Mouse (Mus musculus): ENCODE measurements at regions not wholly inside any gene's neighbourhood (a gene's known extent, or its start where the extent isn't known, plus 50 kb on each side); places are given as distances from the start of the nearest gene placed in this dataset.

DNA sequence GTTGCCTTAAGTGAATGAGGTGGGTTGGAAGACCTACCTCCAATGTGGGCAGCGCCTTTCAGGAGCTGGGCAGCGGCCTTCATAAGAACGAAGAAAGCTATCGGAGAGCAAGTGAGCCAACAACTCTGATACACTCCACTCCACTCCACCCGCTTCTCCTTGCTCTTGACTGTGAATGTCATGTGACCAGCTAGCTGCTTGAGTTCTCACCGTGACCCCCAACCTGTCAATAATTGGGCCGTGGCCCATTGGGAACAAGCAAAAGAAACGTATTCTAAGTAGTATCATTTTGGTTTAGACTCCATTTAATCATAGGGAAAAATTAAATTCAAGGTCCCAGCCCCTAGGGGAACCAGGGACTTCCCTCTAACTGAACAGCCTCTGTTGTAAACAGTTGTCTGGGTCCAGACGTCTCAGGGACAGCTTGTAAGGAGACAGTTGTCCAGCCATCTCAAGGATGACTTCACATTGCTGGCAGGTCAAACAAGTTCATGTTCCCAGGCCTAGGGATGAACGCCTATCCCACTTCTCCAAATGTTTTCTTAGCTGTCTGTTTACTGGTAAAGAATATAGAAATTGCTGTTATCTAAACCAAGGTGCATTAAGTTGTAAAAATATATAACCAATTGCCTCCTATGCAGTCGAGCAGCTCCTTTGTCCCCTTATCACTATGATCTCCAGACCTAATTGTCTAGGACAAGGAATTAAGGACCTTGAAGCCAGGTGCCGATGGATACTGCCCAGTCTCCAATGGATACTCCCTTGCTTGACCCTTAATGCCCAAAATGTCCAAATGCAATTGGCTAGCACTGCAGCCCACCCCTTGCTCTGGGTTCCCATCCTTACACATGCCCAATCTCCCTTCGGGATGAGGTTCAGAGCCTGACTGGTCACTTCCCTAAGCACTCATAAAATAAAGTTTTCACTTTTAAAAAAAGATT is 67.1 kb upstream of the Cpm start:
- no peaks in the 10 kb centered on the region for H3K79me2 ChIP-seq (ENCODE audit: inconsistent target)
- H3K36me3 ChIP-seq (ENCODE audit: inconsistent target) = no peaks in the 10 kb centered on the region
- H3K27ac ChIP-seq = no peak overlapping the region
- WGBS (ENCODE audit: missing documents) = 85% methylated on average over 13 of the region's 13 CpGs
- H3K4me3 ChIP-seq (ENCODE audit: inconsistent target) = no peak overlapping the region

DNA sequence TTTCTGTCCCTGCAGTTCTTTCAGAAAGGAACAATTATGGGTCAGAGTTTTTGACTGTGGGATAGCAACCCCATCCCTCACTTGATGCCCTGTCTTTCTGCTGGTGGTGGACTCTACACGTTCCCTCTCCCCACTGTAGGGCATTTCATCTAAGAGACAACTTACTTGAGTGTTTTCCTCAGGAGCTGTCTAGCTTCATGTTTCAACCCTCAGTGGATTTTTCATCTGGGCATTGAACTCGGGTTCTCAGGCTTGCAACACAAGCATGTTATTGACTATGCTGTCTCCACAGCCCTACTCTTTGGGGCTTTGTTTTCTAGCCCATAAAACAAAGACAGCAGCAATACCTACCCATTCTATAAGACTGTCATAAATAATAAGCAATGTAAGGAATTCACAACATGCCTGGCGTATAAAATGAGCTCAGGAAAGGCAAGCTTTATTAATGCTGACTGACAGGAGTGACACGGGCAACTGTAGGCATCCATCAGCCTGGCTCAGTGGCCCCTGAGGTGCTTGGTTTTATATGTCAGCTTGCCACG is 68.0 kb upstream of the Cpm start:
- no peak overlapping the region for H3K4me3 ChIP-seq (ENCODE audit: inconsistent target)
- no peak overlapping the region for H3K27ac ChIP-seq
- no peaks in the 10 kb centered on the region for H3K79me2 ChIP-seq (ENCODE audit: inconsistent target)
- no peaks in the 10 kb centered on the region for H3K36me3 ChIP-seq (ENCODE audit: inconsistent target)
- 87% methylated on average over 5 of the region's 5 CpGs for WGBS (ENCODE audit: missing documents)

DNA sequence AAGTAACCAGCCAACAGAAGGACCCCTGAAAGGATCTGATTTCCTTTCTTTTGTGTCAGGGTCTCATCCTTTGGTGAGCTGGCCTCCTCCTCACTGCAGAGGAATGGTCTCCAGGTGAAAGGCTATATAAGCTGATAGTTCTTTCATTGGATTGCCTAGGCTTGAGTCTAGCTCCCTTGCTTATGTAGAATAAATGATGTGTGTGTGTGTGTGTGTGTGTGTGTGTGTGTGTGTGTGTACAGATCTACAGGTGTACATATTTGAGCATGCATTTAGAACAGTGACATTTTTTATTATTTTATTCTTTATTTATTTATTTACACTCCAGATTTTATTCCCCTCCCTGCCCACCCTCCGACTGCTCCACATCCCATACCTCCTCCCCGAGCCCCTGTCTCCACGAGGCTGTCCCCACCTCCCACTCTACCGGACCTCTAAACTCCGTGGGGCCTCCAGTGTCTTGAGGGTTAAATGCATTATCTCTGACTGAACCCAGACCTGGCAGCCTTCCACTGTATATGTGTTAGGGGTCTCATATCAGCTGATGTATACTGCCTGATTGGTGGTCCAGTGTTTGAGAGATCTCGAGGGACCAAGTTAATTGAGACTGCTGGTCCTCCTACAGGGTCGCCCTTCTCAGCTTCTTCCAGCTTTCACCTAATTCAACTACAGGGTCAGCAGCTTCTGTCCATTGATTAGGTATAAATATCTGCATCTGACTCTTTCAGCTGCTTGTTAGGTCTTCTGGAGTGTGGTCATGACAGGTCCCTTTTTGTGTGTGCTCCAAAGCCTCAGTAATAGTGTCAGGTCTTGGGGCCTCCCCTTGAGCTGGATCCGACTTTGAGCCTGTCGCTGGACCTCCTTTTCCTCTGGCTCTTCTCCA is 68.7 kb upstream of the Cpm start:
- Histone ChIP-seq H3K4me3 (ENCODE audit: inconsistent target) (no peak overlapping the region), H3K36me3 (ENCODE audit: inconsistent target) (no peaks in the 10 kb centered on the region), H3K79me2 (ENCODE audit: inconsistent target) (no peaks in the 10 kb centered on the region), H3K27ac (no peak overlapping the region)
- 95% methylated on average over 7 of the region's 9 CpGs for WGBS (ENCODE audit: missing documents)

DNA sequence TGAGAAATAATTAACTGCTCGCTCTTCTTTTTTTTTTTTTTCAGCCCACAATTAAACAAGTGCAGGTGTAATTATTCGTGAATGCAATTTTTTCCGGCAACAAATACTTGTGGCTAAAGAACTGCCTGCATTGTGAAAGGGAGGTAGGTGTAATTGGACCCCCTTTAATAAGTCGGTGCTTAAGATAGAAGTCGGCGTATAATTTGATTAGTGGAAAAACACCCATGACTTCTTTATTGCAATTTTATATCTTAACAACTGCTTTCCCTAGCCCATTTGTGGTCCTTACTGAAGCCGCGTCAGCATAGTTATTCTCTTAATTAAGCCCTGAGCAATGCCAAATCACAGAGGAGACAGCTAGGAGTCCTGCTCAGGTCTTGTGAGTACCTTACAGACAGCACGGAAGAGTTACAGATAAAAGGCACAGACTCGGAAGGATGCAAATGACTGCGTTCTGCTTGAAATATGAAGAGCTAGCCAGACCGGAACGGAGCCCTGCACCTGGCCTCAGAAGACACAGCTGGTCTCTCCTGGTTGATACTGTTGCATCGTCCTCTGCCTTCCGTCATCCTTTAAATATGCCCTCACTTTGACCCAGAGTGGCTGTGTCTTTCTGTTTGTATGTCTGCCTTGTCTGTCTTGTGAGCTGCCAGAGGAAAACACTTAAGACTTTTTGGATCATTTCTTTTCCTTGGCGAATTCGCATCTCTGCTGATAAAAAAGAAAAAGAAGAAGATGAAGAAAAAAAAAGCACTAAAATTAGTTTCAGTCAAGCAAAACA is 69.5 kb upstream of the Cpm start:
- no peaks in the 10 kb centered on the region for H3K79me2 ChIP-seq (ENCODE audit: inconsistent target)
- H3K27ac ChIP-seq = no peak overlapping the region
- 94% methylated on average over 17 of the region's 17 CpGs for WGBS (ENCODE audit: missing documents)
- H3K4me3 ChIP-seq (ENCODE audit: inconsistent target) = no peak overlapping the region
- H3K36me3 ChIP-seq (ENCODE audit: inconsistent target) = no peaks in the 10 kb centered on the region

DNA sequence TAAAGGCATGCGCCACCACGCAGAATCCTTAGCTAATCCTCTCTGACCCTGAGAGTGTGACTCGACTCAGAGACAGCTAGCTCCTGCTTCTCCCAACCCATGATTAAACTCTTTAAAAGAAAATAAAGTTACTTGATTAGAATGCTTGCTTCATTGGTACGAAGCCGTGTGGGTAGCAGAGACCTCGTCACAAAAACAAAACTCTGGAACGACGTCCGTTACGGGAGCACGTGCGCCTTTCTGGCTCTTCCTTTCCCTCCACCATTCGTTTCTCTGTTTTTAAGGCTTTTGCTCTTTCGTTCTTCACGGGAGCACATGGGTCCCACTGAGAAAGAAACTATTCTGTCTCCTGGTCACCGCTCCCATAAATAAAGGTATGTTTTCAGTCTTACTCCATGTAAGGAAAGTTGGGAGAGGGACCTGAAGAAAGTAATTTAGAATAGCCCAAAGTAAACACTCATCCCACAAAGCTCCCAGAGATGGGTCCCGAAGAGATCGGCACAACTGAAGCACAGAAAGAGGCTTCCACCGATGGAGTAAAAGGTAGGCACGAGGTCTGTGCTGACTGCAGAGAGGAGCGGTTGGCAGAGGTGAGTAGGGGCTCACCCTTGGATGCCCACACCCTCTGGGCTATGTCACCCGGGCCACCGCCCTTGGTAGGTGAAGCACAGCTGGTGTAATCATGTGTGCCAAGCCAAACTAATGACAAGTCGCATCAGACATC is 70.2 kb upstream of the Cpm start:
- Histone ChIP-seq H3K36me3 (ENCODE audit: inconsistent target) (no peaks in the 10 kb centered on the region), H3K4me3 (ENCODE audit: inconsistent target) (no peak overlapping the region), H3K79me2 (ENCODE audit: inconsistent target) (no peaks in the 10 kb centered on the region), H3K27ac (no peak overlapping the region)
- WGBS (ENCODE audit: missing documents) = 96% methylated on average over 23 of the region's 24 CpGs

DNA sequence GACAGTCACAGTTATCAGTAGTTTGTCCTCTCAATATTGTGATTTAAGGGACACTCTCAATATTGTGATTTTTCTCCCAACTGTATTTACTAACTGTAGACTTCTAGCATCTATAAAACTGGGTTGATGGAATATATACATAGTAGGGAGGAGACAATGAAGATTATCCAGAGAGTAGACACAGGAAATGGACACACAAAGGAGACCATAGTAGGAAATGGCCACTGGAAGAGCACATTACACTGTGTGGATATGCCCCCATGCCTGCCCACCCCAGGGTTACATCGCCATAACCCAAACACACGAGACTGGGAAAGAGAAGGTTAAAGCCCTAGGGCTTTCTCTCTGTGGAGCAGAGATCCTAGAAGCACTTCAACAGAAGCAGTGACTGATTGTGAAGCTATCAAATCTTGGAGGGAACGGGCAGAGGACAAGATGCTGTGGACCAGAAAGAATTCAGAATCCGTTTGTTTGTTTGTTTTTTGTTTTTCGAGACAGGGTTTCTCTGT is 71.0 kb upstream of the Cpm start:
- no peak overlapping the region for H3K27ac ChIP-seq
- H3K36me3 ChIP-seq (ENCODE audit: inconsistent target) = no peaks in the 10 kb centered on the region
- WGBS (ENCODE audit: missing documents) = 86% methylated on average over 5 of the region's 5 CpGs
- no peak overlapping the region for H3K4me3 ChIP-seq (ENCODE audit: inconsistent target)
- no peaks in the 10 kb centered on the region for H3K79me2 ChIP-seq (ENCODE audit: inconsistent target)

DNA sequence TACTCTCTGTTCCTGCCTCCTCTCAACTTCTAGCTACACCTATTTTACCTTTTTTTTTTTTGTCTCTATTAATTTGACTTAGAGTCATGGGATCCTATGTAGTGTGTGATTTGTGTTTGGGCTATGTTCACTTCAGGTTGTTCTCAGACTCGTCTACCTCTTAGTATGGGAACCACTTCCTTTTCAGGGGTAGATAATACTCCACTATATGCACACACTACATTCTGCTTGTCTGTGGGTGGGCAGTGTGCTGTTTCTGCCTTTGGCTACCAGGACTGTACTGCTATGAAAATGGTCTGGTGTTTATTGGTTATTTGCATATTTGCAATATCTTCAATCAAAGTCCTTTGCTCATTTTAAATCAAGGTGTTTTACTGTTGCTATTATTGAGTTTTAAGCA is 71.6 kb upstream of the Cpm start:
- Histone ChIP-seq H3K36me3 (ENCODE audit: inconsistent target) (no peaks in the 10 kb centered on the region), H3K4me3 (ENCODE audit: inconsistent target) (no peak overlapping the region), H3K79me2 (ENCODE audit: inconsistent target) (no peaks in the 10 kb centered on the region), H3K27ac (no peak overlapping the region)
- WGBS (ENCODE audit: missing documents) = 100% methylated on average over 1 of the region's 1 CpGs

DNA sequence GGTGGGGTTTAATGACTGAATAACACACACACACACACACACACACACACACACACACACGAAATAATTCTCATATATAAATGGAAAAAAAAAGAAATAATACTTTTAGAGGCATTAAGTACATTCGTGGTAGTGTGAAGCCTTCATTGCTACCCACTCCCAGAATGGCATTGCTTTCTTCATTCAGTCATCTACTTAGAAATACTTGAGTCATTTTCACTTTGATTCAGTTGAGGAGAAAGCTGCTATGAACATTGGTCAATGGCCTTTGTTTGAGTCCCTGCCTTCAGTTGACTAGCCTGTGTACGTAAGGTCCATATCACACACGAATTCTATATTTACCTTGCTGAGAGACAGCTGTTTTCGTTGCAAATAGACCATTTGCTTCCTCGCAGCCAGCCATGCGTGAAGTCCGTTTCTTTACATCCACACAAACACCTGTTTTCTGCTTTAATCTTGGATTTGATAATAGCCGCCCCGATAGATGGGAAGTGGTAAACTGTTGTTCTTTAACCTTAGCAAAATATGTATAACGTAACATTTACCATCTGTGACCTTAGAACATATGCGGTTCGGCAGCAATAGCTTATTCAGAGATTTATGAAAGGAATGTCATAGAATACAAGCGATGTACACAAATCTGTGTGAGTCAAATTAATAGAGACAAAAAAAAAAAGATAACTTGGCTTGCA is 72.3 kb upstream of the Cpm start:
- Histone ChIP-seq H3K79me2 (ENCODE audit: inconsistent target) (no peaks in the 10 kb centered on the region), H3K4me3 (ENCODE audit: inconsistent target) (no peak overlapping the region), H3K36me3 (ENCODE audit: inconsistent target) (no peaks in the 10 kb centered on the region), H3K27ac (no peak overlapping the region)
- WGBS (ENCODE audit: missing documents) = 85% methylated on average over 14 of the region's 14 CpGs

DNA sequence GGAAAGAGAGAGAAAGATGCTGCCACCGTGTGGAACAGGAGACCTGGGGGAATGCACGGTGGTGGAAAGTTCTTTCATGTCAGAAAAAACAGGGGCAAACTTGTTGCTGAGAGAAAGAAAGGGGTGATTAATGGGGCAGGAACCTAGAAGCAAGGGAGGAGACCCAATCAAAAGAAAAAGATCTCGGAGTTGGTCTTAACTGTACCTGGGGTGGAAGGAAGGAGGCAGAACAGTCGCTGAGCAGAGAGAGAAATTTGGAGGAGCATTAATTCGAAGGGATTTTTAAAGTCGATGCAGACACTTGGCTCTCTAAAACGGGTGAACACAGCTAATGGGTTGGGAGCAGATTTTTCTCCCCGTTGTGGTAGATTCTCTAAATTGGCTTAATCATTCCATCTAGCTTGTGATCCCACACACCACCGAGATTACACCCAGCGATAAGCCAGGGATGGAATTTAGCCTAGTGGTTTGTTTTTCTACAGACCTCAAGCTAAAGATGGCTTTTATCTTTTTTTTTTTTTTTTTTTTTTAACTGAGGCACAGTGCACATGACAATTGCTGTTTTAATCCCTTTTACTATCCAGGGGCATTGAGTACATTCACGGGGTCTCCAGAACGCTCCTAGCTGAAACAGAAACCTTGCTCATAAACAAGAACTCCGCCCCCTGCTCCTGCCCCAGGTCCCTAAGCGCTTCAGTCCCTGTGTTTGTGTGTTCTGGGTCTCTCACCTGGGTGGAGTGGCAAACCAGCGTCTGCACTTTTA is 73.1 kb upstream of the Cpm start:
- Histone ChIP-seq H3K36me3 (ENCODE audit: inconsistent target) (no peaks in the 10 kb centered on the region), H3K4me3 (ENCODE audit: inconsistent target) (no peak overlapping the region), H3K79me2 (ENCODE audit: inconsistent target) (no peaks in the 10 kb centered on the region), H3K27ac (no peak overlapping the region)
- 51% methylated on average over 15 of the region's 15 CpGs for WGBS (ENCODE audit: missing documents)

DNA sequence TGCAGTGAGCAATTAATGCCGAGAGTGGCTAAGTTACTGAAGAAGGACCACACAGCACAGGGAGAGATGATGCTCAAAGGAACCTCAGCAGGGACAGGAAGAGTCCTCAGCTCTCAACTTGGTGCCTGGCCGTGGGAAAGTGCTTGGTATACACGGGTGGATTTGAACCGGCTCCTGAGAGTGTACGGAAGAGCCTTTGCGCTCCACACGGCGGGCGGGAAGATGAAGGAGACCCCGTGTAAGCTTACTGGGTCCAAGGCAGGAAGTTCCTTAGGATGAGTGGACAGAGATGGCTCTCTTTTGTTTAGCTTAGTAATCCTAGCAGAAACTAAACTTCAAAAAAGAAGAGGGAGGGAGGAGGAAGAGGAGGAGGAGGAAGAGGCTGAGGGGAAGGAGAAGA is 73.8 kb upstream of the Cpm start:
- 88% methylated on average over 10 of the region's 10 CpGs for WGBS (ENCODE audit: missing documents)
- Histone ChIP-seq H3K36me3 (ENCODE audit: inconsistent target) (no peaks in the 10 kb centered on the region), H3K79me2 (ENCODE audit: inconsistent target) (no peaks in the 10 kb centered on the region), H3K27ac (no peak overlapping the region), H3K4me3 (ENCODE audit: inconsistent target) (no peak overlapping the region)

DNA sequence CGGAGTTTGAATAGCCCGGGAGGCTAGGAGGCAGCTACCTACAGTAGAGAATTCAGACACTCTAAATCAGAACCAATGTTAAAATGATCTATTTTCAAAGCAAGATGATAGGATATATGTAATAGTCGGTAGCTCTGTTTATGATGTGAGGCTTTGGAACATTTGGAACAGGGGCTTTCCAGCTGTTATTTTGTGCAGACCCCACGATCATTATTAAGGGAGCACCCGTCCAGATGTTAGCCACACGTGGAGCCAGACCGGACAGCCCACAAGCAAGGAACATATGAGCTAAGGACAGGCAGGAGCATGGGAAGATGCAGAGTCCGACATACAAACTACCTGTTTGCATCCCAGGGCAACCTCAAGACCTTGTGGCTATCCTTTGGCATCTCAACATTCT is 74.3 kb upstream of the Cpm start:
- 94% methylated on average over 8 of the region's 8 CpGs for WGBS (ENCODE audit: missing documents)
- Histone ChIP-seq H3K36me3 (ENCODE audit: inconsistent target) (no peaks in the 10 kb centered on the region), H3K4me3 (ENCODE audit: inconsistent target) (no peak overlapping the region), H3K79me2 (ENCODE audit: inconsistent target) (no peaks in the 10 kb centered on the region), H3K27ac (no peak overlapping the region)

DNA sequence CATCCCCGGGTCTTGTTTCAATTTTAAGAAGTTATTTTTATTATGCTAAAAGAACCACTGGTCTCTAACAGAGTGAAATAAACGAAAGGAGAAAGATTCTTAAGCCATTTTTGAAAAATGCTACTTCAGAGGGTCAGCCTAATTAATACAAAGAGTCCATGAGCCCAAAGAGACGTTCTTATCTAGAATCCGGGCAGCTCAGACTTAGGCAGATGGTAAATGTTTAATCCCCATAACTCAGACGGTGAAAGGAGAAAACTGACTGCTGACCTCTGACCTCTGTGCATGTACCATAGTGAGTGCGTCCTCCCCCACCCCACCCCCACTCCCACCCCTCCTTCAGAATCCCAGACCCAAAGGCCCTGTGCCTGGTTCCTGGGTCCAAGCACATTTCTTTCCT is 74.8 kb upstream of the Cpm start:
- Histone ChIP-seq H3K27ac (no peak overlapping the region), H3K36me3 (ENCODE audit: inconsistent target) (no peaks in the 10 kb centered on the region), H3K4me3 (ENCODE audit: inconsistent target) (no peak overlapping the region), H3K79me2 (ENCODE audit: inconsistent target) (no peaks in the 10 kb centered on the region)
- 77% methylated on average over 6 of the region's 6 CpGs for WGBS (ENCODE audit: missing documents)
